Mouse (Mus musculus): ENCODE data around the gene Sf3b5. TPM values are rescaled to one million over a fixed set of nuclear protein-coding genes. Genes with fewer than 3 reads are reported as not detected.

The Sf3b5 gene
- 23.4 TPM for polyA plus RNA-seq (2017; shearing (Covaris generic))

DNA sequence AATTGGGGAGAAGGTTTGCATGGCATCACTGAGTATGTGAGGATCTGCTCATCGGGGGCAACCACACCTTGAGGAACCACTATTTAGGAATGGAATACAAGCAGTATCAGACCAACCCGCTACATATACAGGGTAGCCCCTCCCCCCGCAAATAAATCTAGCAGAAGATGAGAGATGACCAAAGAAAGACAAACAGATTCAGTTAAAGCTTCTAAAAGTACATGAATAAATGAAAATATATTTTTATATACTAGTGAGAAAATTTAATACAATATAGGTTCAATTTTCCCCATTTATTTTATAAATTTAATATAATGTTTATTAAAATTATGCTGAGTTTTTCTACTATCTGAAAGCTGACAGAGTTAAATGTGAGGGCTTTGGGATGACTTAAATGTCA is at the start of gene Sf3b5:
Sf3b5 (plus strand) TSS at position 301 of the 400 bp plus-strand sequence.

DNA sequence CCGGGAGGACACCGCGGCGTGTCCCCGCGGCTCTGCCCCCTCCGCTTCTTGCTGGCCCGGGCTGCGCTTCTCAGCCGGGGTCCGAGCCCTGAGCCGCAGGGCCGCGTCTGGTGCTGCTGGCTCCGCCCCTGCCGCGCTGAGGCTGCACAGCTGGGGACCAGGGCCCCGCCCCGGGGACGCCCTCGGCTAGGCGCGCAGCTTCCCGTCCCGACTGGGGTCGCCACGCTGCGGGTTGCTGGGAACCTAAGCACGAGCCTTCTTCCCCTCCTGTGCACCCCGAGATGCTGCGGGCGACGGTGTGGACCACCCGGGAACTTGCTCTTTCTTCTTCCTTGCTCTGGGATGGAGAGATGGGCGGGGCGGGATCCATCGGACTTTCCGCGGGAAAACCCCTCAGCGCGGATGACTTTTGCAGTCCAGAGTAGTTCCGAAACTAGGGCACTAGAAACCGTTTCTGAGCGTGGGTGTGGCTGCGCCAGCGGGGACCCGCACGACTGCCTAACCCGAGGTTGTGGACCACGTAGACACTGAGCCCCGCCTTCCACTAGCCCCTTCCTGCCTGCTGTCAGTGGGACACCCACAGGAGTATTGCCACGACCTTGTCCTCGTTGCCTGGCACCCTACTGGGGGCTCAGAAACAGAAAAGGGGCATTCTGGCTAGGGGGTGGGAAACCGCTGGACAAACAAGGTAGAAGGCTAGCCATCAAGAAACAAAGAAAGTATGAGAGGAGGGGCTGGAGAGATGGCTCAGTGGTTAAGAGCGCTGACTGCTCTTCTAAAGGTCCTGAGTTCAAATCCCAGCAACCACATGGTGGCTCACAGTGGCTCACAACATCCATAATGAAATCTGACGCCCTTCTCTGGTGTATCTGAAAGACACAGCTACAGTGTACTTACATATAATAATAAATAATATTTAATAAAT is 40.7 kb upstream of the Sf3b5 start, which contains the start of gene Stx11:
Stx11 (minus strand) TSS at position 148 of the 925 bp plus-strand sequence.

Other genes starting within 250 kb of the Sf3b5 start
- gene Utrn, start 136.0 kb upstream of the Sf3b5 start, polyA plus RNA-seq (2017; shearing (Covaris generic)): 389 TPM
- gene Stx11, start 41.0 kb upstream of the Sf3b5 start, polyA plus RNA-seq (2017; shearing (Covaris generic)): 59.1 TPM
- gene Plagl1, start 55.2 kb downstream of the Sf3b5 start, polyA plus RNA-seq (2017; shearing (Covaris generic)): 19.2 TPM
- not detected for gene Zc2hc1b, start 172.7 kb downstream of the Sf3b5 start, polyA plus RNA-seq (2017; shearing (Covaris generic))
- gene Ltv1, start 187.8 kb downstream of the Sf3b5 start, polyA plus RNA-seq (2017; shearing (Covaris generic)): 89.7 TPM

All from effector memory CD4-positive, alpha-beta T cell, adult 5 months (primary cell).